Mouse (Mus musculus) heart, postnatal 0 days (tissue): ENCODE measurements around the gene Clrn3.

Experiments used
- CTCF ChIP-seq: IDR thresholded peaks from 2 replicates; pipeline ENCODE4 v1.5.1; 2016; ENCODE audit warnings: antibody characterized with exemption, control low read depth, low read depth
- EP300 ChIP-seq: IDR thresholded peaks from 2 replicates; pipeline ENCODE4 v1.6.1; 2016; ENCODE audit warnings: antibody characterized with exemption, low read depth

GRCm38 (mm10) chr7:135523981-135524380, 4.5 kb downstream of the Clrn3 start:
- TF ChIP-seq CTCF (no peak), EP300 (no peak)
